Mouse (Mus musculus) embryonic stem cell, embryonic (primary cell): ENCODE data around the gene Abcg2.
"Not testable (repeated sequence)": the region's sequence is repeated elsewhere in the genome, so short reads cannot be mapped to it uniquely, and the experiment has no call there.

ENCODE experiments used
- CTCF ChIA-PET, 4 experiments: fragments of 300-600 bp in 2 of 4; fragments of 350-600 bp in 2 of 4; sonication (Branson Sonifier 250); formaldehyde crosslinking; loops; one replicate each; lab custom pipeline; 2022; ENCODE audit warnings: inconsistent platforms in 2 of 4; lab: Charles Lee
- POLR2A ChIA-PET, 4 experiments: fragments of 300-600 bp in 2 of 4; fragments of 350-600 bp in 2 of 4; sonication (Branson Sonifier 250); formaldehyde crosslinking; loops; one replicate each; lab custom pipeline; 2022; ENCODE audit warnings: antibody characterized with exemption in 4 of 4, inconsistent platforms in 1 of 4; lab: Charles Lee

The Abcg2 gene

DNA sequence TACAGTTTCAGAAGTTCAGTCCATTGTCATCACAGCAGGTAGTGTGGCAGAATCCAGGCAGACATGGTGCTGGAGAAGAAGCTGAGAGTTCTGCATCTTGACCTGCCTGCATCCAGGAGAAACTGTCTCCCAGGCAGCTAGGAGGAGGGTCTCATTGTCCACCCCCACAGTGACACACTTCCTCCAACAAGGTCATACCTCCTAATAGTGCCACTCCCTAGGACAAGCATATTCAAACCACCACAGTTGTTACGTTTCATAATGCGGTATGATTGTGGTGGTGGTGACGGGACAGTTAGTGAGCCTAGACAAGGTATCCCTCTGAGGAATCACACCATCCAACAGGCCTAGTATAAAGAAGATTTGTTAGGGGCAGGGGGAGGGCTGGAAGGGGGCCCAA lies at the start of gene Abcg2:
Gene Abcg2 (plus strand): TSS at position 301 of the 400 bp plus-strand sequence.
- CTCF ChIA-PET: not testable (repeated sequence)

DNA sequence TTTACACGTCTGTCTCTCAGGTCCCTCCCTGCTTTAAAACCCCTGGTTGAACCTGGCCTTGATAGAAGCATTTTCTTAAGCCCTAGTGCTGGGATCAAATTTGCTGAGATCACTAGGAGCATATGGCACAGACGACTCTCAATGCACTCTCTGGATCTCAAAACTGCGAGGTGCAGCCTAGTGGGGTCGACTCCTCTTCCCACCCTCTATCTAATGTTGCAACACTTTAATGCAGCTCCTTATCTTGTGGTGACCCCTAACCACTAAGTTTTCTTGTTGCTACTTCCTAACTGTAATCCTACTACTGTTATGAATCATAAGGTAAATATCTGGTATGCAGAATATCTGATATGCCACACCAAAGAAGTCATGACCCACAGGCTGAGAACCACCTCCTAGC lies 44.1 kb upstream of the Abcg2 start:
- POLR2A ChIA-PET: not testable (repeated sequence)
- CTCF ChIA-PET: interaction anchor here in 1 of 4 experiments (0.7 kb wide), 1 partner anchor 193 kb away, joined by 3 read pairs; no protein-coding TSS in a partner anchor

More for the DNA sequence above, at the start of gene Abcg2:
- POLR2A ChIA-PET: not testable (repeated sequence)

DNA sequence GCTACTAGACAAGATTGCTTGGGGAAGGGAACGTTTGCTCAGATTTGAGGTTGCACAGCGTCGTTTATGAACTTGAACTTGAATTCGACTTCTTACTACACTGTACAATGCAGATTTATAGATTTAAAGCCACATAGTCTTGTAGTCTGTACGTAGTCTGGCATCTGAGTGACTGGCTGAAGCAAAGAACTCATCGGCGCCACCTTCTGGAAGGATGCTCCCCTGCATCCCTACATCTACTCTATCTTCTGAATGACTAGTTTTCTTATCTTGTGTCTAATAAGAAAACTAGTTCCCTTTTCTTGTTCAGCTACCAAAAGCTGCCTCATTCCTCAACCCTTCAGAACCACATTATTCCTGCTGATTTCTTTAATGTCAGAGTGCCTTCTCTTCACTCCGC lies 41.5 kb upstream of the Abcg2 start:
- POLR2A ChIA-PET, CTCF ChIA-PET: not testable (repeated sequence)

DNA sequence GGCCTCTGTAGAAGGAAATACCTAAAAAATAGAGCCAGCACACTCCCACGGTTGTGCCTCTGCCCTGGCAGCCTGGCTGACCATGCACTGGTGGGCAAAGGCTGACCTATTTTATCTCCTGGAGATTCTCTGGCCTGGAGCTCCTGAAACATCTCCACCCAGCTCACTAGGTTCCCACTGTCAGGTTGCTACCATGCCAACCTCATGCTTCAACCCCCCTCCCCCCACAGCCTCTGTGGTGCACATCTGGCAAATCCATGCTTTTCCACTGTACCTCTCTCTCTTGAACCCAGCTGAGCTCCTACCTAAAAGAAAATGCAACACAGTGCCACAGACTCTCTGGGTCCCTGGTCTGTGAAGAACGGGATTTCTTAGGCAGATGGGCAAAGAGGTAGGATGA lies 39.4 kb upstream of the Abcg2 start:
- POLR2A ChIA-PET: interaction anchor here in 1 of 4 experiments (0.6 kb wide), 1 partner anchor 122 kb away, joined by 3 read pairs; no protein-coding TSS in a partner anchor
- CTCF ChIA-PET: not testable (repeated sequence)

- POLR2A ChIA-PET, CTCF ChIA-PET: not testable (repeated sequence)
These were observed 38.3 kb upstream of the Abcg2 start for GRCm38 (mm10) chr6:58546050-58546449.

GRCm38 (mm10) chr6:58546816-58547215 lies 37.5 kb upstream of the Abcg2 start:
- CTCF ChIA-PET: interaction anchor here (1.0 to 1.6 kb wide), 6 partner anchors 49 to 284 kb away, joined by 3 to 9 read pairs (median 4); partner anchors contain the start of gene Herc3 (in 1 of the 4)

DNA sequence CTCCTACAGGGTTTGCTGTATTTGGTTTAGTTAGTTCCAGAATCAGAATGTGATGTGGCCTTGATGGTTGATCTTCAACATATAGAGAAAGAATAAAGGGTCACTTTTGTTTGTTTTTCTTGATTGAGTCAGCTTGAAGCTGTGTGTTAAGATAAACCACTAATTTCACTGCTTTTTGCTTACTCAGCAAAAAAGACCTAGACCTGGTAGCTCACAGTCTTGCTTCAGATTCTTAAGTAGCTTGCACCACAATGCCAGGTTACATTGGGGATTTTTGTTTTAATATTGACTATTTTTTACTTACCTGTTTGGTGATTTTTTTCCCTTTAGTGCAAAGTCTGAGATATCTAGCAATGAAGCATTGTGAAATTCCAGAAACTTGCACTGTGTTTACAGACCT lies 30.5 kb upstream of the Abcg2 start:
- POLR2A ChIA-PET, CTCF ChIA-PET: not testable (repeated sequence)

More at GRCm38 (mm10) chr6:58546816-58547215, 37.5 kb upstream of the Abcg2 start:
- POLR2A ChIA-PET: interaction anchor here in 1 of 4 experiments (1.0 kb wide), 1 partner anchor 662 kb away, joined by 3 read pairs; the partner anchor contains the start of gene Tigd2

- ChIA-PET CTCF (interaction anchor here in 1 of 4 experiments (0.6 kb wide), 1 partner anchor 117 kb away, joined by 4 read pairs; no protein-coding TSS in a partner anchor), POLR2A (interaction anchor here in 2 of 4 experiments (0.6 to 1.2 kb wide), 2 partner anchors 46 to 426 kb away, joined by 3 read pairs; no protein-coding TSS in a partner anchor)
These were observed 9.9 kb downstream of the Abcg2 start for GRCm38 (mm10) chr6:58593987-58594844.

DNA sequence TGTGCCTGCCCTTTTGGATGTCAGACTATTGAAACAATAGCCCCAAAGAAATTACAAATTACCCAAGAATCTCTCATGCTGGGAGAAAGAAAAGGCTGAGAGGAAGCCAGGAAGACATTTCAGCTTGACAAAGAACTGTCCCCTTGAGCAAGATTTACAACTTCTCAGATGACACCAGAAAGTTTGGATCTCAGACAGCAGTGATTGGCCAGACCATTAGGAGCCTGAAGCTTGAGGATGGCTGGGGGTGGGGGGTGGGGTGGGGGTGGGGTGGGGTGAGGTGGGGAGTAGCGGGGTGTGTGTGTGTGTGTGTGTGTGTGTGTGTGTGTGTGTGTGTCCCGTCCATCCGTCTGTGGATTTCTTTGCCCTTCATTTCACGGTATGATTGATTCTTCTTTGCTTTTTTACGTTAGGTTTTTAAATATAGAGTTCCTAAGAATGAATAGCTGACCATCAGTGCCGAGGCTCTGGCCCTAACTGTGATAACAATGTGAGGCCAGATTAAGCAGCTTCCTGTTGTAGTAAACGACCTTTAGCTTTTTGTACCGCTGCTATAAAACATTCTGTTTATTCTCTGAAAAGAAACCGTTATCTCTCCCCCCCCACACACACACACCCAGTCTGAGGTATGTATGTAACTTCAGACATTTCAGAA lies 11.4 kb downstream of the Abcg2 start:
- CTCF ChIA-PET: interaction anchor here in 1 of 4 experiments (0.6 to 0.7 kb wide), 4 partner anchors 49 to 442 kb away, joined by 3 to 4 read pairs (median 4); no protein-coding TSS in a partner anchor
- POLR2A ChIA-PET: interaction anchor here (0.6 to 1.7 kb wide), 17 partner anchors 13 to 613 kb away, joined by 3 to 9 read pairs (median 3); partner anchors contain the start of genes Herc3 (in 1 of the 4) and Tigd2 (in 1 of the 4)

GRCm38 (mm10) chr6:58596294-58596653 lies 12.0 kb downstream of the Abcg2 start:
- ChIA-PET CTCF (interaction anchor here in 1 of 4 experiments (0.6 to 0.7 kb wide), 4 partner anchors 49 to 443 kb away, joined by 3 to 4 read pairs (median 4); no protein-coding TSS in a partner anchor), POLR2A (interaction anchor here (0.6 to 1.7 kb wide), 15 partner anchors 13 to 612 kb away, joined by 3 to 9 read pairs (median 3); partner anchors contain the start of genes Herc3 (in 1 of the 4) and Tigd2 (in 1 of the 4))

GRCm38 (mm10) chr6:58602119-58602518 lies 17.8 kb downstream of the Abcg2 start:
- CTCF ChIA-PET, POLR2A ChIA-PET: not testable (repeated sequence)

- POLR2A ChIA-PET: not testable (repeated sequence)
- CTCF ChIA-PET: interaction anchor here in 1 of 4 experiments (1.7 kb wide), 1 partner anchor 168 kb away, joined by 7 read pairs; no protein-coding TSS in a partner anchor
These were observed 18.7 kb downstream of the Abcg2 start for GRCm38 (mm10) chr6:58602991-58603390.

DNA sequence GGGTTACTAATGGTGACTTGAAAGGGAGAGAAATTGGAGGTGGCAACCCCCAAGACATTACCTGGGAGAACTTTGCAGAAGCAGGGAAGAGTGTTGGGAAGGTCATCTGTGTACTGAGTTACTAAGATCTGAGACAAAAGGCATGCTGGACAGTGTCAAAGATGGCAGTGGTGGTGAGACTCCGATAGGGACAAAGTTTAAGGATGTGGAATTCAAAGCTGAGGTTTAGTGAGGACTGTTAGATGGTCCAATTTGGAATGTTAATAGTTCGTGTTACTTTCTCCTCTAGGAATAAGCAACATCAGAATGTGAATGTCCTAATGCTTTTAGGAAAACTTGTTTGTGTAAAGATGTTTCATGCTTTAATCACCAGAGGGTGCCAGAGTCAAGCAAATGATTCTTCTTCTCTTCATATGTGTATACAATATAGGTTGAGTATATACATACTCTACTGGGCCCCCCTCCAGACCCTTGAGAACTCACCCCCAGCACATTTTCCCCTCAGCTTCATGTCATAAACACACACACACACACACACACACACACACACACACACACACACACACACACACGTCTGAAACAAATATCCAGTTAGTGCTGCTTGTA lies 19.3 kb downstream of the Abcg2 start:
- POLR2A ChIA-PET: not testable (repeated sequence)
- CTCF ChIA-PET: interaction anchor here in 3 of 4 experiments (0.6 to 1.7 kb wide), 4 partner anchors 25 to 576 kb away, joined by 3 to 10 read pairs (median 6); no protein-coding TSS in a partner anchor

DNA sequence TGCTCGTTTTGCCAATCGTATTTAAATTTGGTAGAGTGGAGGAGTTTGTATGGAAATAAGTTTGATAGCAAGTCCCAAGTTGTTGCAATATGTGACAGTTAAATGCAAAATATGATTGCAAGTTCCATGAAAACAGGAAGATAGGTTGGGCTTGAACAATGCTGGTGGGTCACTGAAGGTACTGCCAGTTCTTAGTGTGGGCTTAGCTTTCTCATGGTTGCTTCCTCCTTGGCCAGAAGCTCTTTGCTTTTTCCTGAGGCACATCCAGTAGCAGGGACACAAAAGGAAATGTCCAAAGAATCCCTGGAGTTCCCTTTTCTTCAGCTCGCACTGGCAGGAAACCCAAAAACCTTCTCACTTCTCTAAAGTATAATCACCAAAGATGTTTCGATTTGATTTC lies 22.3 kb downstream of the Abcg2 start:
- ChIA-PET POLR2A (no interaction called here), CTCF (interaction anchor here in 2 of 4 experiments (0.7 to 1.0 kb wide), 2 partner anchors 54 to 164 kb away, joined by 3 read pairs; no protein-coding TSS in a partner anchor)

- ChIA-PET POLR2A (interaction anchor here in 1 of 4 experiments (1.2 kb wide), 1 partner anchor 13 kb away, joined by 5 read pairs; no protein-coding TSS in a partner anchor), CTCF (no interaction called here)
These were observed 24.1 kb downstream of the Abcg2 start for GRCm38 (mm10) chr6:58608422-58608821.

DNA sequence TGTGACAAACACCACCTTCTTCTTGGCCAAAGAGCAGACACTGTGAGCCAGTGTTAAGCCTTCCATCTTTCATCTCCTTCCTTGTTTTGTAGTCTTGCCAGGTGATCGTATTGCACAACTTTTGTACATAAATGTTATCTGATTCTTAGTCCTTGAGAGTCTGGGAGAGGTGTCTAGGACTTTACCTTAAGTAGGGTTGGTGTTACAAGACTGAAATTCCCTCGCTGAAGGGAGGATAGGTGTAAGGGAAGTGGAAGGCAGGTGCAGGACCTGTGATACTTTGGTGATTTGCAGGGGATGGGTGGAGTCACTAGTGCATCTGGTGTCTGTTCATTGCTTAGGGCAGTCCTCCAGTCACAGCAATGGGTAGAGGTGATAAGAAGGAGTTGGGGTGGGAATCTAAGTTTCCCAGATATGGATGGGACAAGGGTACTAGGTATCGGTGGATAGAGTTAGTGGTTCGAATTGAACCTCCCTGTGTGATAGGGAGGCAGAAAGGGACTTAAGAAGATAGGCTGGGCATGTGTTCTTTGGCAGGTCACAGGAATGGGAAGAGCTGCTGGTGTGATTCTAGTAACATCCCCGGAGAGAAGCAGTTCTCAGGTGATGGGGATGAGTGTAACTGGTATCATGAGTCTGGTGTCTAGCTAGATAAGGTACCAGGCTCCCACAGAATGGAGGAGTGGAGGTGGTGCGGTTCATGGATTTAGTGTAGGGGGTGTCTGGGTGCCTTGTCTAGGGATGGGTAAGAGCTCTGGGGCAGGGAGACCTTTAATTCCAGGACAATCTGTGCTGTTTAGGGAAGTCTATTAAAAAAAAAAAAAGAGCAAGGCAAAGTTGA lies 25.8 kb downstream of the Abcg2 start:
- POLR2A ChIA-PET: interaction anchor here in 1 of 4 experiments (1.2 kb wide), 1 partner anchor 14 kb away, joined by 5 read pairs; no protein-coding TSS in a partner anchor
- CTCF ChIA-PET: interaction anchor here in 1 of 4 experiments (0.6 kb wide), 1 partner anchor 160 kb away, joined by 5 read pairs; no protein-coding TSS in a partner anchor
